Mouse (Mus musculus) CD8-positive naive resting alpha-beta T cell, adult 2 months (primary cell): Measurements from ENCODE around the gene 2310022B05Rik.

Source experiments
- DNase-seq, 2 experiments: peaks; one replicate each; pipeline ENCODE4 v3.0.0; 2022; ENCODE audit warnings: low read depth in 2 of 2, low spot score in 2 of 2

The 2310022B05Rik gene

DNA sequence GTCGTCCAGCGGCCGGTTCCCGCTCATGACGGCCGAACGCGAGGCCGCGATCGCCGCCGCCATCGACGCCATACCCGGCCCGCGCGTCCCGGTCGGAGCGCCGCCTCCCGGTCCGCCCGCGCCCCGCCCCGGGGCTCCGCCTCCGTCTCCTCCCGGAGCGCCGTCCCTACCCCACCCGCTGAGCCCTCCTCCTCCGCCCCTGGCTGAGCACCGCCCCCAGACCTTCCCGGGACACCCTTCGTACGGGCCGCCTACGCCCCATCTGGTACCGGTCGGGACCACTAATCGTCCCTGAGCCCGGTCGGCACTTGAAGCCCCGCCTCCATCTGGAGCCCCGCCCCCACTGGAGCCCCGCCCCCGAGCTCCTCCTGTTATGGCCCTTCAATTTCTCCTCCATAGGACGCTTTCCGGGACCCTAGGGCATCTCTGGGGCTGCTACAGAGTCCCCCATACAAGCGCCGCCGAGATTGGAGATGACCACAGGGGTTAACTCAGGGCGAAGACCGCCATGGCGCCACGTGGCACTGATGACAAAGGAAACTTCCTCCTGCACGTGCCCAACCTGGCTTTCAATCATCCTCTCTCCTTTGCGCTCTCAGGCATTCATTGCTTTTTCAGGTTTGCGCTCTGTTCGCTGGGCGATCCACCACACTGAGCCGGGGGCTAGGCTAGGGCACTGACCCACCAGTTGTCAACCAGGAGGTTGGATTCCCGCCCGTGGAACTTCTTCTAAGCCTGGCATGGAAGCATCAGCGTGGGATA is at the start of gene 2310022B05Rik:
TSS of gene 2310022B05Rik (minus strand) at position 258 of the 762 bp plus-strand sequence.
- peak; percentile 61 to 77 for DNase-seq

DNA sequence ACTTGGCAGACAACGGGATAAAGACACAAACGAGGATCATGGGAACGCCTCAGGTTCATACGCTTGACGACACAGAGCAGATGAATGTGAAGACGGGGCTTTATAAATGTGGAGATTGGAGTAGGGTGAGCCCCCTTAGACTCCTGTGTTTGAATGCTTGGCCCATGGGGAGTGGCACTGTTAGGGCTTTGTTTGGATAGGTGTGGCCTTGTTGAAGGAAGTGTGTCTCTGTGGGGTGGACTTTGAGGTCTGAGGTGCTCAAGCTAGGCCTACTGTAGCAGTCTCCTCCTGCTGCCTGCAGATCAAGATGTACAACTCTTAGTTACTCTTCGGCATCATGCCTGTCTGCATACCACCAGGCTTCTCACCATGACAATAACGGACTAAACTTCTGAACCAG is 42.7 kb upstream of the 2310022B05Rik start:
- DNase-seq = peak in 1 of 2 experiments; percentile 16

- no peak for DNase-seq
These were observed 41.2 kb upstream of the 2310022B05Rik start for GRCm38 (mm10) chr8:124704376-124704775.

DNA sequence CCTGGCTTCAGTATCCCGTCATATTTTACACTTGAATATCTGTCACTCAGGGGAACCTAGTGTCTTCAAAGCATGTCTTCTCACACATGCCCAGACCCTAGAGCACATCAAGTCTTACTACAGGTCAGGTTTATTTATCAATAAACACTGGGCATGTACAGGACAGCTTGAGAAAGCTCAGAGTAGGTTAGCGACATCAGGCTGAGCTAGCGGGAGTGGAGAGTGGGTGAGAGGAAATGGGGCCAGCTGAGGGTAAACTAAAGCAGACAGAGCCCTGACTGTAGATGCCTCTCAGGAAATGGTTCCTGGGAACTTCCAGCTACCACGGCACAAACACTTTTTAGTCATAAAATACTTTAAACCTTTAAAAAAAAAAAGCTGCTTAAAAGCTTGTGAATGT is 40.4 kb upstream of the 2310022B05Rik start:
- DNase-seq = peak in 1 of 2 experiments; percentile 14

- no peak for DNase-seq
These were observed 39.0 kb upstream of the 2310022B05Rik start for GRCm38 (mm10) chr8:124702183-124702582.

- DNase-seq = peak; percentile 58 to 69
These were observed 37.9 kb upstream of the 2310022B05Rik start for GRCm38 (mm10) chr8:124701023-124701422.

GRCm38 (mm10) chr8:124700271-124700670 is 37.1 kb upstream of the 2310022B05Rik start:
- no peak for DNase-seq

DNA sequence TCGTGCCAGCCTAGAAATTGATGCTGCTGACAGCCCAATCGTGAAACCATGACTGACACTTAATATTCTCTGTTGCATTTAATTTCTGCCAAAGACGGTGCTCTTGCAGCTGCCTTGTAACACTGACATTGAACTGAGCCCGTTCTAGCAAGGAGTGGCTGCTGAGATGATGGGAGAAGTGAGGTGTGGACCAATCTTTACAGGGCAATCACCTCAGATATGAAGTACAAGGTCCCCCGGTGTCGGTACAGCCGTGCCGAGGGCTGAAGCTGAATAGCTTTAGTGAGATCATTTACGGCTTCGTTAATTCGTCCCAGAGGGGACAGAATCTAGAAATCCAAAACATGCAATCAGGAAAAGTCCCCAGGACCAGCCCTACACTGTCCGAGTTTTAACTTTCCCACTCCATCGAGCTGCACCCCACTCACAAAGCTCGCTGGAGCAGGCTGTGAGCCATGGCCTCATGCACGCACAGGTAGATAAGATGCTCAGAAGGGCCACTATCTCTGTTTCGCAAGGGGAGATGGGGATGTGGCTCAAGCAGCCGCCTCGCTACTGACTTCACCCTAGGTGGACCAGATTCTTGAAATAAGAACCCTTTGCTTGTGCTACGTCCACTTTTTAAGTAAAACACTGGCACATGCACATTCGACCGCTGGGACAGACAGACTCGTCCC is 32.4 kb upstream of the 2310022B05Rik start:
- DNase-seq = no peak

- DNase-seq = no peak
These were observed 28.5 kb upstream of the 2310022B05Rik start for GRCm38 (mm10) chr8:124691706-124692105.

DNA sequence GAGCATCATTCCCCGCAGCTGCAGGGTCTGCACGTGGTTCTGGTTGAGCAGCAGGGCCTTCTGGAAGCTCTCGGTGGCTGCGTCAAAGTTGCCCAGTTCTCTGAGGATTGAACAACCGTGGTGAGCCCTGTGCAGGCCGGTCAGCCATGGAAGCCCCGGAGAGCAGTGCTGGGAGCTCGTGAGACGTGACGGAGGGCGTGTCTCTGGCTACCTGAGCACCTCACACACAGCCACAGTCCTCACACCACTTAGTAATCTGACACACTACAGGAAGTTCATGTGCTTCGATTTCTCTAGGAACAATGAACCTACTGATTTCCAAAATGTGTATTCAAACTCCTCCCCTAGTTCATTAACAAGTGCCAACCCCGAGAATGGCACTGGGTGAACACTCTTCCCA is 25.7 kb upstream of the 2310022B05Rik start:
- DNase-seq = no peak

DNA sequence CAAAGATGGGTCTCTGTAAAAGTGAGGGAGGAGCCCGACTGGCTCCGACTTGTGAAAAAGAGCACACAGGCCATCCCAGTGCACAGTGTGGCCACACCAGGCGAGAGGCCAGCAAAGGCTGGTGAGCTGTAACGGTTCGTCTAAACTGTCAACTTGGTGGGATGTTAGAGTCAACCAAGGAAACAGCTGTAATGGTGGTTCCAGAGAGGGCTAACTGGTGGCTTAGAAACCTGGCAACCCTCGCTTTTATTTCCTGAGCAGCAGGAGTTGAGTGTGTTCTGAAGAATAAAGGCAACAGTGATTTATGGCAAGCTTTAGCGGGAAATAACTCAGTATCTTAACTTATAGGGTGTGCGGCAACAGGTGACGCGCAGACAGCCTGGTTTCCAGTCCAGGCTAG is 19.0 kb upstream of the 2310022B05Rik start:
- DNase-seq = no peak

GRCm38 (mm10) chr8:124681792-124682157 is 18.6 kb upstream of the 2310022B05Rik start:
- no peak for DNase-seq

- no peak for DNase-seq
These were observed 18.1 kb upstream of the 2310022B05Rik start for GRCm38 (mm10) chr8:124681077-124681791.

DNA sequence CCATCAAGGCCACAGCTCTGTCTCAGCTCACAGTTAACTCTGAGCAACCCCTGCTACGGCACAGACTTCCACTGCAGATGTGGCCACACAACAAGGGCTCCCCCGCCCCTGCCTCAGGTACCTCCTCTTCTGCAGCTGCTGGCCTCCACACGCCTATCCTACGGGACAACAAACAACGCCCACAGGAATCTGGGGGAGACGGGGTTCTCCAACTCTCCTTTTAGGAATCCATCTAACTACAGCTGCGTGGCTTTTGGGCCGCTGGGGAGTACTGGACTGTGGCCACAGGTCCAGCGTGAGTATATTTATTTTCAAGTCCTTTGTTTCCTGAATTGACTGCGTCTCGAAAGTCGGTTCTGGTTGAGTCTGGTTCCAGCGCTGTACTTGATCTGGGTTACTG is 15.1 kb upstream of the 2310022B05Rik start:
- DNase-seq = no peak

GRCm38 (mm10) chr8:124677486-124677885 is 14.3 kb upstream of the 2310022B05Rik start:
- peak; percentile 14 to 34 for DNase-seq

DNA sequence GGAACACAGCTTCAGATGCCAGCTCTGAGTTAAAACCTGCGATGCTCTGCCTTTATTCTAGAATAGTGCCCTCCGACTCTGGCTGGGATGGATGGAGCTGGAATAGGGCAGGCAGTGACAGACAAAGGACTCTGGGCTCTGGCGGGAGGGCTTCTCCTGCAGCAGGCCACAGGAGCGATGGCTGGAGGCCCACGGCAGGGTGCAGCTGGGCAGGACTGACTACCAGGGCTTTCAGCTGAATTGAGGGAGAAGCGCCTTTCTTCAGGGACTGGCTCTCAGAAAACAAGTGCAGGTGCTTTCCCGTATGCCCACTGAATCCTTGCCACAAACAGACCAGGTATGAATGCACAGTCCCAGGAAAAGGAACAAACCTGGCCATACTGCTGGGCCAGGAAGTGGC is 13.9 kb upstream of the 2310022B05Rik start:
- no peak for DNase-seq

- DNase-seq = no peak
These were observed 13.5 kb upstream of the 2310022B05Rik start for GRCm38 (mm10) chr8:124676661-124677060.

DNA sequence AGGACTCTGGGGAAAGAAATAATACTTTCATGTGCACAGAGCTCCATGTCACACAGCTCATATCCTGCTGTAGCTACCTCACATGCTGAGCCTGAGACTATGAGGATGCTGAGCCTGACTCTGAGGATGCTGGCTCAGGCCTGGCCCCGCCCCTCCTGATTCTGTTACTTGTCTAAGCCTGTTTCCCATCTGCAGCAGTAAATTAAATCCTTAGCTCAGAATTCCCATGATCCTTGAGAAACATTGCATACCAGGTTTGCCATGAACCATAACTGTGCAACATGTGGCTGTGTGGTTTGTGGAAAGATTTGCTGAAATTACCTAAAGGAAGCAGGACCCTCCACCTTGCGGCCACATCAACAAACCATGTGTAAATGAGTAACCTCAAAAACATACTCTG is 9.2 kb upstream of the 2310022B05Rik start:
- DNase-seq = no peak

- DNase-seq = no peak
These were observed 5.6 kb upstream of the 2310022B05Rik start for GRCm38 (mm10) chr8:124668798-124669197.

GRCm38 (mm10) chr8:124664414-124664813 is 1.2 kb upstream of the 2310022B05Rik start:
- no peak for DNase-seq

DNA sequence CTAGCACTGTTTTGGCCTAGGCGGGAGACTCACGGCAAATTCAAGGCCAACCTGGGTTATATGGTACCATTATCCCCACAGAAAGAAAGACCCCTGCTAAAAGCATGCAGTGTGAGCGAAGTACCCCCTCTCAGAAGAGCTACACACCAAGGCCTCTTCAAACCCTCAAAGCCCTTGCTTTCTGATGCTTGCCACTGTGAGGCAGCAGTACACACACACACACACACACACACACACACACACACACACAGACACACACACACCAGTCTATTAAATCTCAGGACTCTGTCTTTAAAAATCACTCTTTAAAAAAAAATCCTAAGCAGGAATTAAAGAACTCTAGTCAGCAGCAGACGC is 683 bp upstream of the 2310022B05Rik start:
- DNase-seq = no peak
